Mouse (Mus musculus): ENCODE results near the gene Lama2. TPM values are rescaled to one million over a fixed set of nuclear protein-coding genes. Genes with fewer than 3 reads are reported as not detected.

Lama2 gene
- total RNA-seq, 2 experiments from 2014 or later, result 12.3 to 12.8 TPM

- no peak for DNase-seq (ENCODE audit: extremely low spot score in 1 of 2, low spot score in 2 of 2)
- intact Hi-C loops (cut with DNase I), result no loop called here
Measured at GRCm38 (mm10) chr10:27222639-27223315, 396.8 kb downstream of the Lama2 start.

- DNase-seq (ENCODE audit: extremely low spot score in 1 of 2, low spot score in 2 of 2), result no peak
- intact Hi-C loops (cut with DNase I), result no loop called here
Measured at GRCm38 (mm10) chr10:27219698-27220097, 399.9 kb downstream of the Lama2 start.

DNA sequence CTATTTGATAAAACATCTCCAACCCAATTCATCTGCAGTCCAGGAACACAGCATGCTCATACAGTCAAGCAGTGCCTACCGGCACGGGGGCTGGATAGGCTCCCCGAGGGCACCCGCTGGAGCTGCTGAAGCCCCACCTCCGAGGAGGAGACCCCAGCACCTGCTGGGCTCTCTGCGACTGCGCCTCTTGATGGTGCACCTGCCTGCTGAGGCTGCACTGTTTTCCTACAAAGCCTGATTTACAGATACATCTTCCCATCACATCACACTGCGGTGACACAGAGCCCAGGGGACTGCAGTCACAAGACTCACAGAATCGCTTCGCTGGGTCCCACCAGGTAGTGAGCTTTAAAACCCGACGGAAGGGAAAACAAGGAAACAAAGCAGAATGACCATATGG, 412.2 kb downstream of the Lama2 start:
- intact Hi-C loops (cut with DNase I), result no loop called here
- no peak for DNase-seq (ENCODE audit: extremely low spot score in 1 of 2, low spot score in 2 of 2)

DNA sequence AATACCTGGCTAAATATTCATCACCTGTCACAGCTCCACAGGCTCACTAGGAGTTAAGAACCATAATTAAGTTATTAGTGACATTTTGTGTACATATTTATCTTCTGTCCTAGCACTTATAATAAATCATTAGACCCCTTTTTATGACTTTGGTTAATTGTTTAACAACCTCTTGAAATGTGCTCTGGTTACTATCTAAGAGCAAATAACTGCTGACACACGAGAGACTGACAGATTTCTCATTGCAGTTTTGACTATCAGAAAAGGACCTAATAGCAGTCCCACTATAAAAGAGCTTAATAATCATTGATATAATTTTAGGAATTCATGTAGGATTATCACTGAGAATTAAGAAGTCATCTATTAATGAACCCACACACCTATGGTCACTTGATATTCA, 421.1 kb downstream of the Lama2 start:
- no peak for DNase-seq (ENCODE audit: extremely low spot score in 1 of 2, low spot score in 2 of 2)
- intact Hi-C loops (cut with DNase I), result no loop called here

- no peak for DNase-seq (ENCODE audit: extremely low spot score in 1 of 2, low spot score in 2 of 2)
- intact Hi-C loops (cut with DNase I), result no loop called here
Measured at GRCm38 (mm10) chr10:27193986-27194908, 425.3 kb downstream of the Lama2 start.

DNA sequence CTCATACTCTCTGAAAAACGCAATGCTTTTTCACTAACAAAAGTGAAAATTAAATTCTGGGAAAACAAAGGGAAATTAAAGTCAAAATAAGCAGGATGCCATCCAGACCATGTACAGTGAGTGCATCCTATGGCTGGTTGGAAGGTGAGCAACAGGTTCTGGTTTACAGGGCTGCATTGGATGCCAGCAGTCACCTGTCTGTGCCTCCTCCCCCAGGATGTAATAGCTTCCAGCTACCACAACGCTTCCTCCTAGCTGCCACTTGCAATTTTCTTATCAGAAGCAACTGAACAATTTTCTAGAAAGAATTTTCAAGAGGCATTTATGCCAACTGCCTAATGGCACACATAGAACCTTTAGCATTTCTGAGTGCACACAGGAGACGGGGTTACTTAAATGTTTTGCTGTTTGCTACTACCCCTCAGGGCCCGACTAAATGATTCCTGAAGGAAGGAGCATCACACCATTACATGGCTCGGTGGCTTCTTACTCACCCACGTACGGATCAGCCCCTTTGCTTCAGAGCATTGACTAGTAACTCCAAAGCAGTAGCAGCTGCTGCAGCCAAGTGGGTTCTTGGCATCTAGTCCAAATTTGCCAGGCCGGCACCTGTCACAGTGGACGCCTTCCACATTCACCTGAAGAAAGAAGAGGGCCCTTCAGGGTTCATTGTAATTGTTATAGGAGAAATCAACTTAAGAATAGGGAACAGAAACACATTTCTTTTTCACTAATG, 430.8 kb downstream of the Lama2 start:
- DNase-seq (ENCODE audit: extremely low spot score in 1 of 2, low spot score in 2 of 2), result no peak
- intact Hi-C loops (cut with DNase I), result no loop called here

DNA sequence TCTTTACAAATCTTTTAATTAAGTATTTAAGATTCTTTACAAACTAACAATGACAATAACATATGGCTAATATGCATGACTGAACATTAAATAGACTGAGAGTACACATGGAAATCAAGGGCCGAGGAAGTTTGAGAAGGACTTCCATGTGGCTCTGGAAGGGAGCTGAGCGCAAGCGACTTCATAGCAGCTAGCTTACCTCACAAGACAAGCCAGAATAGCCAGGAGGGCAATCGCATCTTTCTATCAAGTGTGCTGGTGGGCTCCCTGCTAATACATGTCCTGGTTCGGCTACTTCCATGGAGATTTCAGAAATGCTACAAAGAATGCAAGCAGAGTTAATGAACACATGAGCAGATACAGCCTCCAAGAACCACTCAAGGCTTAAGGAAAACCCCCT, 435.4 kb downstream of the Lama2 start:
- intact Hi-C loops (cut with DNase I), result no loop called here
- DNase-seq (ENCODE audit: extremely low spot score in 1 of 2, low spot score in 2 of 2), result no peak

DNA sequence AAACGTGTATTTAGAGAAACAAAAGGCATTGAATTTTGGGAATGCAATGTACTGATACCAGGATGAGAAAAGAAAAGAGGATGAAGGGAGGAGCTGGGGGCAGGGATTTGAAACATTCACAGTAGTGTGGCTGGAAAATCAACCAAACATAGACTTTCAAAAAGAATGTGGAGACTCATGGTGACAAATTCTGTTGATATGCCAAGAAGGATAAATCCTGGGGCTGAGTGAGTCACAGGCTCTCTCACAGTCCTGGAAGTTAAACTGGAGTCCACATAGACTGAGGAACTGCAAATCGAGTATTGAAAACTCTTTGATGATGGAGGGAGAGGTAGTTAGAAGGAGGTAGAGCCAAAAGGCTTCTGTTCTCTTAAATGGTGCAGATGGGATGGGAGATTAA, 445.3 kb downstream of the Lama2 start:
- DNase-seq (ENCODE audit: extremely low spot score in 1 of 2, low spot score in 2 of 2), result no peak
- intact Hi-C loops (cut with DNase I), result no loop called here

- DNase-seq (ENCODE audit: extremely low spot score in 1 of 2, low spot score in 2 of 2), result no peak
- intact Hi-C loops (cut with DNase I), result no loop called here
Measured at GRCm38 (mm10) chr10:27164738-27165137, 454.8 kb downstream of the Lama2 start.

- intact Hi-C loops (cut with DNase I), result no loop called here
Measured at GRCm38 (mm10) chr10:27162364-27162763, 457.2 kb downstream of the Lama2 start.

GRCm38 (mm10) chr10:27150220-27150619, 469.3 kb downstream of the Lama2 start:
- DNase-seq (ENCODE audit: extremely low spot score in 1 of 2, low spot score in 2 of 2), result no peak
- intact Hi-C loops (cut with DNase I), result no loop called here

More at GRCm38 (mm10) chr10:27162364-27162763, 457.2 kb downstream of the Lama2 start:
- no peak for DNase-seq (ENCODE audit: extremely low spot score in 1 of 2, low spot score in 2 of 2)

- intact Hi-C loops (cut with DNase I), result no loop called here
- DNase-seq (ENCODE audit: extremely low spot score in 1 of 2, low spot score in 2 of 2), result no peak
Measured at GRCm38 (mm10) chr10:27140422-27140821, 479.1 kb downstream of the Lama2 start.

DNA sequence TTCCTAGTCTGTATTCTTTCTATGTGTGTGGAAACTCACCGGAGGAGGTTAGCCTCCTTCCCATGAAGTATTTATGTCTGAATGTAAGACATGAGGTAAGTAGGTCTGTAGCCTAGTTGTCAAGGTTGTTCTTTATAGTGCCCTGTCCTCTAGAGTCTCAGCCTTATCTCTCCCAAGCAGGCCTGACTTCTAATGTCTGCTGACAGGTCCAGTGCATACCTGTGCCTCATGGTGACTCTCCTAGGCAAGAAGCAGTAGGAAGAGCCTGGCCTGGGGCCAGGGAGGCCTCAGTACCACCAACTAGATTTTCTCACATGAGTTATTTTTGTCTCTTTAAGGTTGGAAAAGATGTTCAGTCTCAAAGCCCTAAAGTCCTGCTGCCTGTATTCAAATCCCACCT, 483.8 kb downstream of the Lama2 start:
- intact Hi-C loops (cut with DNase I), result loop anchor here (10.0 kb wide), 4 partner anchors 339 to 1709 kb away; partner anchors contain the start of gene Ptprk
- DNase-seq (ENCODE audit: extremely low spot score in 1 of 2, low spot score in 2 of 2), result no peak

- peak; percentile 44 to 84 for DNase-seq (ENCODE audit: extremely low spot score in 1 of 2, low spot score in 2 of 2)
- intact Hi-C loops (cut with DNase I), result loop anchor here (2.0 to 10.0 kb wide), 5 partner anchors 342 to 1712 kb away; partner anchors contain the start of gene Ptprk
Measured at GRCm38 (mm10) chr10:27133135-27133534, 486.4 kb downstream of the Lama2 start.

DNA sequence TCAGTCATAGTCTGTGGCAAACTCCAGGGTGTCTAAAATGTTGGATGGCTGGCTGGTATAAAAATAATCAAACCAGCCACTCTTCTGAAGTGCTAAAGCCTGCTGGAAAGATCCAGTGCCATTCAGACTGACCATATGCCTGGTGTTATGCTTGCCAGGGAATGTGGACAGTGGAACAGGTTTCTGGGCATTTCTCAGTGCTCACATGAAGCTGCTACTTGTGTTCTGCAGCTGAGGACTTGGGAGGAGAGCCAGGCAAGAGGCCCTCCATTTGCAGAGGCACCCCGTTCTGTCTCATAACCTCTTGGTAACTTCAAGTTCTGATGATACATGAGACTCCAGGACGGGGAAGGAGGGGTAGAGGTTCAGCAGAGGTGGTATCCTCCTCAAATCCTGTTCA, 492.1 kb downstream of the Lama2 start:
- DNase-seq (ENCODE audit: extremely low spot score in 1 of 2, low spot score in 2 of 2), result peak in 1 of 2 experiments; percentile 26
- intact Hi-C loops (cut with DNase I), result no loop called here

- peak in 1 of 2 experiments; percentile 11 for DNase-seq (ENCODE audit: extremely low spot score in 1 of 2, low spot score in 2 of 2)
- intact Hi-C loops (cut with DNase I), result no loop called here
Measured at GRCm38 (mm10) chr10:27123763-27124162, 495.8 kb downstream of the Lama2 start.

DNA sequence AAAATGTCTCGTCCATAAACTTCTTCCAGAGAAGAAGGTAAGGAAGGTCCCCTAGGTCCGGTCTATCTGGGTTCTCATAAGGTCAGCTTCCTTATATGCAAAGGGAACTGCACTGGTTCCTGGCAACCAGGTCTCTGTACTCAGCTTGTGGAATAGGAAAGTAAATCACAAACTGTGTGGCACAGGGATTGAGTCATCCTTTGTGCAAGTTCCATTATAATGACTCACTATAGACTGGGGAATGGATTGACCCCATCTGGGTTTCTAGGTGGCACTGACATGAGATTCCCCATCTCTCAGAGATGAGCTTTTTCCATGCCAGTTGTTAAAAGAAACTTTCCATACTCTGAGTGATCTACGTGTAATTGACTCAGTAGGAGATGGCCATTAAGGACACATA, 501.7 kb downstream of the Lama2 start:
- intact Hi-C loops (cut with DNase I), result no loop called here
- DNase-seq (ENCODE audit: extremely low spot score in 1 of 2, low spot score in 2 of 2), result no peak

DNA sequence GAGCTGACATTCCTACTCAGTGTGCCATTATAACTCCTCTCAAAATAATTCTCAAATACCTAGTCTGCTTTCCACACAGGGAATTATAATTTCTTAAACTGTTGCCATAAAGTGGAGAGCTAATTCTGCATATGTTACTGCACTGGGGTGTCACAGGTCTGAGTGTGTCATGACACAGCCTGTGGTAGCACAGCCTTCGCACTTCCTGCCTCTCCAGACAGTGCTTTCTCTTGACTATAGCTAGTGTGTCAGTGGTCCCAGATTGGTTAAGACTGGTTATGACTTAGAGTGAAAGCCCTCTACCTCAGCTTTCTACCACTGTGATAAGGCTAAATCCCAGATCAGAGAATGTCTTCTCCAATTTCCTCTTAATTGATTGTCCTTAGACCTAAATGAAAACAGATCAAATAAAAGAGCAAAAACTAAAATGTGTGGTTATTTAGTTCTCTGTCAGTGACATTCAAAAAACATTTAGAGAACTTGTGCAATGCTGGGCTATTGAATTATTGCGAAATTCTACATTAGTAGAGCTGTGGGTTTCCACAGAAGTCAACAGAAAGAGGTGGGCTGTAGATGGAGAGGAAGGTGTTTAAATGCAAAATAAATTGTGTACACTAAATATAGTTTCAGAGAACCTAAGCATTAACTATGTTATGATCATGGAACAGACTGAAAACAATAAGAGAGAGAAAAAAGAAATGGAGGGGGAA, 502.5 kb downstream of the Lama2 start:
- no peak for DNase-seq (ENCODE audit: extremely low spot score in 1 of 2, low spot score in 2 of 2)
- intact Hi-C loops (cut with DNase I), result no loop called here

GRCm38 (mm10) chr10:27114131-27114530, 505.4 kb downstream of the Lama2 start:
- intact Hi-C loops (cut with DNase I), result no loop called here
- no peak for DNase-seq (ENCODE audit: extremely low spot score in 1 of 2, low spot score in 2 of 2)
